Mouse (Mus musculus): ENCODE measurements at regions not wholly inside any gene's neighbourhood (a gene's known extent, or its start where the extent isn't known, plus 50 kb on each side); places are given as distances from the start of the nearest gene placed in this dataset.

DNA sequence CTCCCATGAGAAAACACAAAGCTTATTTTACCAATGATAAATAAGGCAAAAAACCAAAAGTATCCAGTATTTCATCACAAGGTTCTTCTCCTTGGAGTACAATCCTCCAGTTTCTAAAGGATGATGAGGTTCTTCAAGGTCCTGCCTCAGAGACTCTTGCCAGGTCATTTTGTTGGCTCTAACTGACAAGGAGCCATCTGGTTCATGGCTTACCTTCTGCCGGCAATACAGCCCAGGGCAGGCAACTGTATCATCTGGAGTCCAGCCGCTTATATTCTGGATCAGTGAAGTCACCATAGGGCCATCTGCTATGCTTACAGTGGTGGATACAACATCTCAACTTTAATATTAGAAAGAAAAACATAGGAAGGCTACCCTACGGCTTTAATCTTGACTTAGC, 279.8 kb downstream of the Atxn7l3b start:
- TF ChIP-seq MAX (IDR thresholded peaks at IDR 0.05; ENCODE audit: low read depth) (no peak), POLR2A (IDR thresholded peaks at IDR 0.05; ENCODE audit: insufficient read length, low read depth) (no peak), MYOD1 (IDR thresholded peaks at IDR 0.05; ENCODE audit: control insufficient read depth in 1 of 3, insufficient read length in 2 of 3, low read depth in 2 of 3) (no peak), SRF (IDR thresholded peaks at IDR 0.05; ENCODE audit: control insufficient read depth, insufficient read length, low read depth) (no peak), POLR2AphosphoS2 (IDR thresholded peaks at IDR 0.05; ENCODE audit: insufficient read length, low read depth) (no peak), E2F4 (IDR thresholded peaks at IDR 0.05; ENCODE audit: insufficient read depth) (no peak)
- Histone ChIP-seq H3K4me3 (no peak overlapping the region), H3K27me3 (ENCODE audit: control insufficient read depth, insufficient read depth, insufficient read length) (no peaks in the 10 kb centered on the region), H3K4me2 (ENCODE audit: low read depth) (no peak overlapping the region), H3K36me3 (ENCODE audit: control insufficient read depth, insufficient read depth) (no peaks in the 10 kb centered on the region), H3K79me2 (ENCODE audit: control insufficient read depth, insufficient read depth) (no peaks in the 10 kb centered on the region), H3ac (ENCODE audit: control insufficient read depth, insufficient read length) (no peak overlapping the region)
